ENCODE assay signal across 13 mouse cellular contexts in genomic region chr1:92634976-92635599, GRCm38 (mm10). TPM values are rescaled to one million over a fixed set of nuclear protein-coding genes. Genes with fewer than 3 reads are reported as not detected.
DNase-seq lines count a peak whose midpoint lies in the region; ATAC-seq and TF ChIP-seq lines count a peak whose summit lies in the region.
"Had no signal": no experiment of that assay in that cellular context is flagged by ENCODE, and none has a peak within 500 bp of the region (broad histone marks: within the 10 kb centered on the region; RNA-seq: fewer than 3 reads in every experiment).

No protein-coding gene starts in this region.

- H3K4me3 ChIP-seq in neural tube, embryonic 11.5 days (ENCODE audit: low read depth, low read length) = no peak overlapping the region
- no peak overlapping the region for H3K4me3 ChIP-seq in embryonic fibroblast, embryonic 13.5 days (ENCODE audit: insufficient read depth, low read length)
- H3K4me3 ChIP-seq in hindbrain, postnatal 0 days (ENCODE audit: low read length) = no peak overlapping the region
- no peak overlapping the region for H3K4me3 ChIP-seq in neural tube, embryonic 13.5 days
- H3K4me3 ChIP-seq: heart, embryonic 13.5 days had no signal

- H3K4me2 ChIP-seq in neural tube, embryonic 11.5 days (ENCODE audit: low read depth) = no peak overlapping the region
- no peak overlapping the region for H3K4me2 ChIP-seq in hindbrain, postnatal 0 days (ENCODE audit: low read depth, low read length)
- no peak overlapping the region for H3K4me2 ChIP-seq in neural tube, embryonic 13.5 days
- H3K4me2 ChIP-seq: heart, embryonic 13.5 days had no signal

- H3K27me3 ChIP-seq in neural tube, embryonic 11.5 days (ENCODE audit: control insufficient read depth, insufficient read depth, low read length) = no peaks in the 10 kb centered on the region
- no peaks in the 10 kb centered on the region for H3K27me3 ChIP-seq in hindbrain, postnatal 0 days (ENCODE audit: insufficient read depth, low read length)
- no peaks in the 10 kb centered on the region for H3K27me3 ChIP-seq in neural tube, embryonic 13.5 days

- H3K4me1 ChIP-seq in neural tube, embryonic 11.5 days (ENCODE audit: control insufficient read depth, insufficient read depth, low read length) = no peaks in the 10 kb centered on the region
- H3K4me1 ChIP-seq in embryonic fibroblast, embryonic 13.5 days (ENCODE audit: control insufficient read depth, insufficient read depth, low read length) = no peaks in the 10 kb centered on the region
- 0 out of 2 replicates have a peak, but pooled peaks cover 1% of the 10 kb centered on the region for H3K4me1 ChIP-seq in hindbrain, postnatal 0 days (ENCODE audit: insufficient read depth, low read length)
- peaks cover 5% of the 10 kb centered on the region for H3K4me1 ChIP-seq in neural tube, embryonic 13.5 days (replicated peaks)

- H3K9ac ChIP-seq in neural tube, embryonic 11.5 days (ENCODE audit: low read length) = no peak overlapping the region
- H3K9ac ChIP-seq in hindbrain, postnatal 0 days (replicated peaks; ENCODE audit: low read length) = no peak overlapping the region
- no peak overlapping the region for H3K9ac ChIP-seq in neural tube, embryonic 13.5 days
- H3K9ac ChIP-seq: heart, embryonic 13.5 days had no signal

- DNase-seq in neural tube, embryonic 11.5 days (ENCODE audit: low spot score) = peak; percentile 17
- no peak for DNase-seq in neural tube, embryonic 10.5 days (ENCODE audit: extremely low spot score, low spot score)
- DNase-seq in hindbrain, postnatal 0 days (ENCODE audit: low spot score) = peak; percentile 56
- DNase-seq in adipocyte (ENCODE audit: low spot score) = no peak
- DNase-seq in kidney, adult 18-20 months = no peak
- no peak for DNase-seq in spleen, postnatal 14 days (ENCODE audit: low spot score in 2 of 2)
- DNase-seq: thymus, postnatal 25 days had no signal

- no peak for TF ChIP-seq CTCF in embryonic fibroblast, embryonic 13.5 days (IDR thresholded peaks at IDR 0.05; ENCODE audit: borderline replicate concordance, insufficient read depth, low read length)
- TF ChIP-seq CTCF in hindbrain, postnatal 0 days (IDR thresholded peaks at IDR 0.05; ENCODE audit: low read depth) = no peak

- WGBS in neural tube, embryonic 11.5 days = 82% methylated on average over 4 of the region's 4 CpGs
- WGBS in hindbrain, postnatal 0 days = 34% methylated on average over 4 of the region's 4 CpGs
- WGBS in neural tube, embryonic 13.5 days = 69% methylated on average over 4 of the region's 4 CpGs

- peaks cover 2% of the 10 kb centered on the region; the same call in 1 of the 2 replicates for H3K36me3 ChIP-seq in neural tube, embryonic 11.5 days (ENCODE audit: control insufficient read depth, insufficient read depth, low read length)
- peaks cover 21% of the 10 kb centered on the region for H3K36me3 ChIP-seq in hindbrain, postnatal 0 days (ENCODE audit: insufficient read depth, low read length)
- peaks cover 44% of the 10 kb centered on the region for H3K36me3 ChIP-seq in neural tube, embryonic 13.5 days

- H3K27ac ChIP-seq in neural tube, embryonic 11.5 days (ENCODE audit: low read depth, low read length) = no peak overlapping the region
- peak overlapping the region; percentile 87 for H3K27ac ChIP-seq in embryonic fibroblast, embryonic 13.5 days (ENCODE audit: insufficient read depth, low read length)
- peak overlapping the region; percentile 56; the same call in 1 of the 2 replicates for H3K27ac ChIP-seq in hindbrain, postnatal 0 days
- H3K27ac ChIP-seq in neural tube, embryonic 13.5 days (replicated peaks) = peak overlapping the region; percentile 57
- H3K27ac ChIP-seq: heart, embryonic 13.5 days had no signal

- 0 out of 2 replicates have a peak, but pooled peaks have one; percentile 38 for ATAC-seq in neural tube, embryonic 11.5 days (ENCODE audit: insufficient read depth, low FRiP score, low TSS enrichment)
- ATAC-seq in hindbrain, postnatal 0 days = peak; percentile 86
- ATAC-seq in neural tube, embryonic 13.5 days (ENCODE audit: low read depth) = 0 out of 2 replicates have a peak, but pooled peaks have one; percentile 38

- no peaks in the 10 kb centered on the region for H3K9me3 ChIP-seq in neural tube, embryonic 11.5 days (ENCODE audit: control insufficient read depth, low read length)
- no peaks in the 10 kb centered on the region for H3K9me3 ChIP-seq in hindbrain, postnatal 0 days (ENCODE audit: low read length)
- no peaks in the 10 kb centered on the region for H3K9me3 ChIP-seq in neural tube, embryonic 13.5 days
- H3K9me3 ChIP-seq: heart, embryonic 13.5 days had no signal

- no peak for TF ChIP-seq POLR2A in embryonic fibroblast, embryonic 13.5 days (IDR thresholded peaks at IDR 0.05; ENCODE audit: low read depth, low read length)

RNA-seq across cellular contexts. Expression of gene Cops9, which starts 6.7 kb away (rescaled TPM):
- polyA plus RNA-seq in neural tube, embryonic 11.5 days (2014; fragmentation: Nextera tagmentation; extraction: Ambion mirVana) = 408 and 434 TPM in 2 replicates
- polyA plus RNA-seq in embryonic fibroblast, embryonic 13.5 days (2011; ENCODE audit: insufficient read length, low read depth, missing spikeins) = 188 and 227 TPM in 2 replicates
- 201 and 223 TPM in 2 replicates for total RNA-seq in hindbrain, postnatal 0 days (2014; rRNA removed)
- polyA plus RNA-seq in hindbrain, postnatal 0 days (2015; fragmentation: Nextera tagmentation; extraction: Ambion mirVana) = 641 and 676 TPM in 2 replicates
- polyA plus RNA-seq in neural tube, embryonic 13.5 days (2015; fragmentation: Nextera tagmentation; extraction: Ambion mirVana) = 520 and 589 TPM in 2 replicates

RNA-seq across cellular contexts. Expression of gene Otos, which starts 13.6 kb away (rescaled TPM):
- polyA plus RNA-seq in neural tube, embryonic 11.5 days (2014; fragmentation: Nextera tagmentation; extraction: Ambion mirVana) = 0.08 and 0.62 TPM in 2 replicates
- polyA plus RNA-seq in embryonic fibroblast, embryonic 13.5 days (2011; ENCODE audit: insufficient read length, low read depth, missing spikeins) = not detected in 2 replicates
- total RNA-seq in hindbrain, postnatal 0 days (2014; rRNA removed) = not detected in 2 replicates
- polyA plus RNA-seq in hindbrain, postnatal 0 days (2015; fragmentation: Nextera tagmentation; extraction: Ambion mirVana) = 0.81 and 0.88 TPM in 2 replicates
- polyA plus RNA-seq in neural tube, embryonic 13.5 days (2015; fragmentation: Nextera tagmentation; extraction: Ambion mirVana) = not detected in 2 replicates
- total RNA-seq: ES-E14 had no signal
- polyA plus RNA-seq: heart, embryonic 13.5 days; lung, embryonic 16.5 days had no signal

RNA-seq across cellular contexts. Expression of gene Olfr12, which starts 17.5 kb away (rescaled TPM):
- polyA plus RNA-seq in neural tube, embryonic 11.5 days (2014; fragmentation: Nextera tagmentation; extraction: Ambion mirVana) = not detected in 2 replicates
- polyA plus RNA-seq in embryonic fibroblast, embryonic 13.5 days (2011; ENCODE audit: insufficient read length, low read depth, missing spikeins) = not detected in 2 replicates
- not detected in 2 replicates for total RNA-seq in hindbrain, postnatal 0 days (2014; rRNA removed)
- polyA plus RNA-seq in hindbrain, postnatal 0 days (2015; fragmentation: Nextera tagmentation; extraction: Ambion mirVana) = not detected in 2 replicates
- not detected in 2 replicates for polyA plus RNA-seq in neural tube, embryonic 13.5 days (2015; fragmentation: Nextera tagmentation; extraction: Ambion mirVana)
- total RNA-seq: layer of hippocampus, adult 18-20 months had no signal
- polyA plus RNA-seq: heart, embryonic 13.5 days; lung, embryonic 16.5 days had no signal

RNA-seq across cellular contexts. Expression of gene Olfr1410, which starts 29.5 kb away (rescaled TPM):
- not detected in 2 replicates for polyA plus RNA-seq in neural tube, embryonic 11.5 days (2014; fragmentation: Nextera tagmentation; extraction: Ambion mirVana)
- polyA plus RNA-seq in embryonic fibroblast, embryonic 13.5 days (2011; ENCODE audit: insufficient read length, low read depth, missing spikeins) = not detected in 2 replicates
- not detected in 2 replicates for total RNA-seq in hindbrain, postnatal 0 days (2014; rRNA removed)
- polyA plus RNA-seq in hindbrain, postnatal 0 days (2015; fragmentation: Nextera tagmentation; extraction: Ambion mirVana) = not detected in 2 replicates
- not detected in 2 replicates for polyA plus RNA-seq in neural tube, embryonic 13.5 days (2015; fragmentation: Nextera tagmentation; extraction: Ambion mirVana)
- total RNA-seq: layer of hippocampus, adult 18-20 months had no signal
- polyA plus RNA-seq: heart, embryonic 13.5 days; lung, embryonic 16.5 days had no signal

RNA-seq across cellular contexts. Expression of gene Olfr1411, which starts 40.9 kb away (rescaled TPM):
- polyA plus RNA-seq in neural tube, embryonic 11.5 days (2014; fragmentation: Nextera tagmentation; extraction: Ambion mirVana) = not detected in 2 replicates
- polyA plus RNA-seq in embryonic fibroblast, embryonic 13.5 days (2011; ENCODE audit: insufficient read length, low read depth, missing spikeins) = not detected in 2 replicates
- total RNA-seq in hindbrain, postnatal 0 days (2014; rRNA removed) = not detected in 2 replicates
- polyA plus RNA-seq in hindbrain, postnatal 0 days (2015; fragmentation: Nextera tagmentation; extraction: Ambion mirVana) = not detected in 2 replicates
- polyA plus RNA-seq in neural tube, embryonic 13.5 days (2015; fragmentation: Nextera tagmentation; extraction: Ambion mirVana) = not detected in 2 replicates
- total RNA-seq: ES-E14; layer of hippocampus, adult 18-20 months had no signal
- polyA plus RNA-seq: heart, embryonic 13.5 days; lung, embryonic 16.5 days had no signal

Comparison
In these comparisons a context has a peak if more than half of its experiments do, and no peak if none do; other contexts are left out.
1. DNase-seq: peak in neural tube, embryonic 11.5 days (single experiment) and hindbrain, postnatal 0 days (single experiment); none in neural tube, embryonic 10.5 days (single experiment), adipocyte (single experiment), kidney, adult 18-20 months (single experiment) and spleen, postnatal 14 days (0 of 2).
2. Peak in every context shown above with its lines, with median percentiles within 50 percentile points of each other: ATAC-seq.